Mouse (Mus musculus) hindbrain, embryonic 14.5 days (tissue): Measurements from ENCODE around the gene Gal3st4. TPM values are rescaled to one million over a fixed set of nuclear protein-coding genes. Genes with fewer than 3 reads are reported as not detected.

Source experiments
- ATAC-seq: fragments of 200-750 bp; cut with Nextera tagmentation; 2 replicates; pipeline ENCODE4 v1.8.0; 2017; ENCODE audit warnings: moderate number of reproducible peaks, mild to moderate bottlenecking, moderate TSS enrichment, moderate library complexity; ENCODE audit not compliant: low FRiP score
- DNase-seq: peaks from one replicate; pipeline ENCODE4 v3.0.0-alpha.2; 2015; ENCODE audit warnings: low spot score
- H3K27ac ChIP-seq: fragments of 300-500 bp; sonication (generic); 2 replicates; pipeline ENCODE4 v1.5.1; 2014; ENCODE audit warnings: mild to moderate bottlenecking, moderate library complexity
- H3K27me3 ChIP-seq: fragments of 300-500 bp; sonication (generic); 2 replicates; pipeline ENCODE4 v1.6.1; 2014; ENCODE audit warnings: mild to moderate bottlenecking, low read length, mixed read lengths; ENCODE audit not compliant: control insufficient read depth, insufficient read depth
- H3K36me3 ChIP-seq: fragments of 300-500 bp; sonication (generic); replicated peaks from 2 replicates; pipeline ENCODE4 v1.6.1; 2014; ENCODE audit not compliant: control insufficient read depth, insufficient read depth
- H3K4me1 ChIP-seq: fragments of 300-500 bp; sonication (generic); replicated peaks from 2 replicates; pipeline ENCODE4 v1.6.1; 2014; ENCODE audit warnings: antibody characterized with exemption, low read length, mixed read lengths; ENCODE audit not compliant: control insufficient read depth, insufficient read depth
- H3K4me2 ChIP-seq: fragments of 300-500 bp; sonication (generic); replicated peaks from 2 replicates; pipeline ENCODE4 v1.6.1; 2014; ENCODE audit warnings: mild to moderate bottlenecking, moderate library complexity
- H3K4me3 ChIP-seq: fragments of 300-500 bp; sonication (generic); replicated peaks from 2 replicates; pipeline ENCODE4 v1.5.1; 2014; ENCODE audit warnings: mild to moderate bottlenecking, low read length
- H3K9ac ChIP-seq: fragments of 300-500 bp; sonication (generic); 2 replicates; pipeline ENCODE4 v1.6.1; 2014
- H3K9me3 ChIP-seq: fragments of 300-500 bp; sonication (generic); 2 replicates; pipeline ENCODE4 v1.6.1; 2016; ENCODE audit warnings: low read length; ENCODE audit not compliant: control insufficient read depth
- WGBS: fragments of 180-500 bp; shearing (Covaris S2); extraction: QIAGEN DNeasy Blood & Tissue Kit; methylation state at CpG from one replicate; pipeline ENCODE4 v1.1.7; 2014; 5-methylcytosine and 5-hydroxymethylcytosine counted together
- polyA plus RNA-seq: library from polyadenylated mRNA; unstranded; fragments of >200 nt; fragmentation: Nextera tagmentation; extraction: Ambion mirVana; gene quantifications from 2 replicates; pipeline ENCODE4 v1.2.1, GENCODE M21; 2014

The Gal3st4 gene
- polyA plus RNA-seq, 1 experiment from 2014 or later = 2.9 TPM

DNA sequence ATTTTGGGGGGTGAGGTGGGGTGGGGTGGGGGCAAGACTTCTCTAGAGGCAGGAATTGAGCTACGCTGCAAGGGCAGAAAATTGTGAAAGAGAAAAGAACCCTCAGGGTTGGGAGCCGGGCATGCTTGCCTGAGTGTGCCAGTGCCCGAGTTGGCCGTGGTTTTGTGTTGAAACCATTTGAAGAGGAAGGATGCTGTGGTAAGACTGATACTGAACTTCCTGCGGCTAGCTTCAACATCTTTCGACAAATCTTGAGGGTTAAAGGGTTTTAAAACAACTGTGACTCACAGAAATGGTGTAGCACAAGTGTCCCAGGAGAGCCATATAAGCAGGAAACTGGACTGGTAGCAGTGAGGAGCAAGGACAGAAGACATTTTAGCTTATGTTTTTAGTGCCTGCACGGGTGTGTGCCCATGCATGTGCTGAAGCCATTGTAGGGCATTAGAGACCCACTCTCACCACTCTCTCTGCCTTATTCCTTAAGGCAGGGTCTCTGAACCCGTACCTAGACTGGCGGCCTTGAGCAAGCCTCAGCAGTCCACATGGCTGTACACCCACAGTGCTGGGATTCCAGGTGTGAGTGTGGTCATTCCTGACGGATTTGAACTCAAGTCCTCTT, 15.6 kb downstream of the Gal3st4 start:
- H3K9me3 ChIP-seq = no peaks in the 10 kb centered on the region
- ATAC-seq (no peak), DNase-seq (no peak)
- H3K27me3 ChIP-seq = no peaks in the 10 kb centered on the region
- no peak overlapping the region for H3K9ac ChIP-seq
- H3K4me3 ChIP-seq = no peak overlapping the region
- no peak overlapping the region for H3K4me2 ChIP-seq
- H3K36me3 ChIP-seq = peaks cover 44% of the 10 kb centered on the region
- H3K27ac ChIP-seq = no peak overlapping the region
- H3K4me1 ChIP-seq = peaks cover 13% of the 10 kb centered on the region
- 93% methylated on average over 10 of the region's 10 CpGs for WGBS

GRCm38 (mm10) chr5:138256094-138256467, 16.6 kb downstream of the Gal3st4 start:
- H3K4me2 ChIP-seq = peak overlapping the region; percentile 65
- peaks cover 34% of the 10 kb centered on the region for H3K36me3 ChIP-seq
- no peaks in the 10 kb centered on the region for H3K9me3 ChIP-seq
- ATAC-seq (peak; percentile 1; the same call in 1 of the 2 replicates), DNase-seq (no peak)
- WGBS = 15% methylated on average over 7 of the region's 7 CpGs
- H3K27me3 ChIP-seq = no peaks in the 10 kb centered on the region
- H3K27ac ChIP-seq = peak overlapping the region; percentile 80
- peaks cover 13% of the 10 kb centered on the region for H3K4me1 ChIP-seq
- H3K4me3 ChIP-seq = peak overlapping the region; percentile 55
- peak overlapping the region; percentile 67 for H3K9ac ChIP-seq

- WGBS = under 1% methylated on average over 38 of the region's 38 CpGs
- H3K4me3 ChIP-seq = peak within 1 kb of the TSS; percentile 55
- peak within 1 kb of the TSS; percentile 68 for H3K9ac ChIP-seq
- DNase-seq (peak; percentile 93), ATAC-seq (peak; percentile 100)
- peak within 1 kb of the TSS; percentile 65 for H3K4me2 ChIP-seq
- peaks cover 29% of the 10 kb centered on the region for H3K36me3 ChIP-seq
- no peaks in the 10 kb centered on the region for H3K27me3 ChIP-seq
- peaks cover 13% of the 10 kb centered on the region for H3K4me1 ChIP-seq
- H3K27ac ChIP-seq = peak within 1 kb of the TSS; percentile 80
- H3K9me3 ChIP-seq = no peaks in the 10 kb centered on the region
These were observed 17.1 kb downstream of the Gal3st4 start, which contains the start of gene Lamtor4 for GRCm38 (mm10) chr5:138255353-138256093. Gene Lamtor4, plus strand, starts transcription at chr5:138255482.

DNA sequence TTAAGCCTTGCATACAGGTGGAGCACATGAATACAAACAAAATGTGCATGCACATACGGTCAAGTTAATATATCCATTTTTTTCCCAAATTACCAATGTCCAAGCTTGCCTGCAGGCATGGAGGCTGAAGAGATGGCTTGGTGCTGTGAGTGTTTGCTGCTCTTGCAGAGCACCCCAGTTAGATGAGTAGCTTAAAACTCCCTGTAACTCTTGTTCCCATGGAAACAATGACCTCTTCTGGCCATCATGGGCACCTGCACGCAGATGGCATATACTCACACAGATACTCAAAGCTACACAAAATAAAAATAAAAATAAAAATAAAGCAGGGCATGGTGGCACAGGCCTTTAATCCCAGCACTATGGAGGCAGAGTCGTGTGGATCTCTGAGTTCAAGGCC, 19.6 kb downstream of the Gal3st4 start:
- Histone ChIP-seq H3K27ac (no peak overlapping the region), H3K36me3 (peaks cover 4% of the 10 kb centered on the region), H3K9me3 (no peaks in the 10 kb centered on the region), H3K27me3 (no peaks in the 10 kb centered on the region), H3K4me2 (no peak overlapping the region), H3K9ac (no peak overlapping the region), H3K4me1 (peaks cover 13% of the 10 kb centered on the region), H3K4me3 (no peak overlapping the region)
- 96% methylated on average over 3 of the region's 3 CpGs for WGBS
- no peak for ATAC-seq
- no peak for DNase-seq

GRCm38 (mm10) chr5:138251144-138251543, 21.5 kb downstream of the Gal3st4 start:
- no peaks in the 10 kb centered on the region for H3K36me3 ChIP-seq
- ATAC-seq (no peak), DNase-seq (no peak)
- H3K27me3 ChIP-seq = no peaks in the 10 kb centered on the region
- no peak overlapping the region for H3K4me2 ChIP-seq
- no peak overlapping the region for H3K4me3 ChIP-seq
- no peak overlapping the region for H3K27ac ChIP-seq
- WGBS = 83% methylated on average over 12 of the region's 12 CpGs
- peaks cover 6% of the 10 kb centered on the region for H3K4me1 ChIP-seq
- no peak overlapping the region for H3K9ac ChIP-seq
- H3K9me3 ChIP-seq = no peaks in the 10 kb centered on the region

GRCm38 (mm10) chr5:138241511-138241910, 31.1 kb downstream of the Gal3st4 start:
- Histone ChIP-seq H3K27ac (no peak overlapping the region), H3K27me3 (no peaks in the 10 kb centered on the region), H3K4me2 (no peak overlapping the region), H3K36me3 (no peaks in the 10 kb centered on the region), H3K9ac (no peak overlapping the region), H3K9me3 (no peaks in the 10 kb centered on the region), H3K4me1 (no peaks in the 10 kb centered on the region), H3K4me3 (no peak overlapping the region)
- no peak for DNase-seq
- 43% methylated on average over 2 of the region's 2 CpGs for WGBS
- ATAC-seq = no peak

GRCm38 (mm10) chr5:138234224-138234623, 38.4 kb downstream of the Gal3st4 start:
- no peak overlapping the region for H3K4me3 ChIP-seq
- no peak for ATAC-seq

GRCm38 (mm10) chr5:138233778-138234177, 38.9 kb downstream of the Gal3st4 start:
- Histone ChIP-seq H3K27me3 (no peaks in the 10 kb centered on the region), H3K27ac (no peak overlapping the region), H3K9me3 (no peaks in the 10 kb centered on the region), H3K4me2 (no peak overlapping the region), H3K4me3 (no peak overlapping the region), H3K4me1 (no peaks in the 10 kb centered on the region), H3K36me3 (no peaks in the 10 kb centered on the region), H3K9ac (no peak overlapping the region)
- WGBS = 81% methylated on average over 2 of the region's 2 CpGs
- DNase-seq = no peak
- no peak for ATAC-seq

More at GRCm38 (mm10) chr5:138234224-138234623, 38.4 kb downstream of the Gal3st4 start:
- Histone ChIP-seq H3K27ac (no peak overlapping the region), H3K4me1 (no peaks in the 10 kb centered on the region), H3K4me2 (no peak overlapping the region), H3K9ac (no peak overlapping the region), H3K36me3 (no peaks in the 10 kb centered on the region), H3K27me3 (no peaks in the 10 kb centered on the region), H3K9me3 (no peaks in the 10 kb centered on the region)
- DNase-seq = no peak

GRCm38 (mm10) chr5:138229511-138229910, 43.1 kb downstream of the Gal3st4 start:
- no peak for DNase-seq

More at GRCm38 (mm10) chr5:138229511-138229910, 43.1 kb downstream of the Gal3st4 start:
- 91% methylated on average over 3 of the region's 3 CpGs for WGBS
- Histone ChIP-seq H3K36me3 (no peaks in the 10 kb centered on the region), H3K4me1 (no peaks in the 10 kb centered on the region), H3K4me2 (no peak overlapping the region), H3K27me3 (no peaks in the 10 kb centered on the region), H3K4me3 (no peak overlapping the region), H3K9me3 (no peaks in the 10 kb centered on the region), H3K27ac (no peak overlapping the region), H3K9ac (no peak overlapping the region)
- ATAC-seq = no peak
